Mouse (Mus musculus) megakaryocyte-erythroid progenitor cell, adult 5-6 weeks (primary cell): ENCODE measurements around the gene D16Ertd472e. TPM values are rescaled to one million over a fixed set of nuclear protein-coding genes. Genes with fewer than 3 reads are reported as not detected.
"Not testable (repeated sequence)": the region's sequence is repeated elsewhere in the genome, so short reads cannot be mapped to it uniquely, and the experiment has no call there.

Experiments
- ATAC-seq: replicated peaks from 2 replicates; pipeline ENCODE4 v1.8.0; 2016; ENCODE audit warnings: mild to moderate bottlenecking, inconsistent platforms; ENCODE audit not compliant: severe bottlenecking, poor library complexity, low FRiP score, low TSS enrichment
- total RNA-seq, 2 experiments: library from RNA; stranded (forward) in 1 of 2; stranded (reverse) in 1 of 2; fragments of 200-1000, 215-1000 nt in 1 of 2; fragments of >200 nt in 1 of 2; fragmentation: Nextera tagmentation in 1 of 2; gene quantifications; 2 replicates each; pipeline ENCODE4 v1.2.3; 2014 to 2017

D16Ertd472e gene
- total RNA-seq, 2 experiments from 2014 or later: 21.0 to 33.5 TPM

GRCm38 (mm10) chr16:78517171-78517570 lies 59.3 kb downstream of the D16Ertd472e start:
- no peak for ATAC-seq

- ATAC-seq: no peak
Observed at GRCm38 (mm10) chr16:78511526-78511925, 65.0 kb downstream of the D16Ertd472e start.

GRCm38 (mm10) chr16:78502492-78502891 lies 74.0 kb downstream of the D16Ertd472e start:
- ATAC-seq: no peak

GRCm38 (mm10) chr16:78492696-78493095 lies 83.8 kb downstream of the D16Ertd472e start:
- ATAC-seq: not testable (repeated sequence)

- no peak for ATAC-seq
Observed at GRCm38 (mm10) chr16:78490779-78491178, 85.7 kb downstream of the D16Ertd472e start.

Other genes starting within 250 kb of the D16Ertd472e start
- 27.2 and 43.5 TPM in 2 replicates for gene Btg3, start 199.5 kb downstream of the D16Ertd472e start, total RNA-seq (2014; fragmentation: Nextera tagmentation)
- 24.2 and 24.6 TPM in 2 replicates for gene Btg3, start 199.5 kb downstream of the D16Ertd472e start, total RNA-seq (2017)